Mouse (Mus musculus): ENCODE data around the gene Dner. TPM values are rescaled to one million over a fixed set of nuclear protein-coding genes. Genes with fewer than 3 reads are reported as not detected.
"Not testable (repeated sequence)": the region's sequence is repeated elsewhere in the genome, so short reads cannot be mapped to it uniquely, and the experiment has no call there.

Dner gene
- polyA plus RNA-seq, 1 experiment from 2014 or later = 6.3 TPM

DNA sequence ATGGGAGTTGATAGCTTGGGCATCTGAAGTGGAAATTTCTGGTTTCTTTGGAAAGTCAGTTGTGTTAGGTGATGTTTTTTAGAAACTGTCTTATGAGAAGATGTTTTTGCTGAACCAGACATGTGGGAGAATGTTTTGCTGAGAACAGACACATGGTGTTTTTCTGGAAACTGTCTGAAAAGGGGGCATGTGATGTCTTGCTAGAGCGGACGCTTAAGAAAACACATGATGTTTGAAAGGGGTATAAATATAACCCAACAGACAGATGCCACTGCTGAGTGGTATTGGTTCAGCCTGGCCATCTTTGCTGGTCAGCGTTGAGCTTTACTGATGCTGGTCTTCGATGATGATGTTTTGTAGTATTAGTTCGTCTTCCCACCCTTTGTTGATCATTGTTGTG, 338.8 kb downstream of the Dner start:
- Histone ChIP-seq H3K36me3 (no peaks in the 10 kb centered on the region), H3K4me3 (no peak overlapping the region), H3K27ac (no peak overlapping the region), H3K9me3 (no peaks in the 10 kb centered on the region), H3K27me3 (no peaks in the 10 kb centered on the region), H3K4me1 (no peaks in the 10 kb centered on the region), H3K9ac (no peak overlapping the region), H3K4me2 (no peak overlapping the region)
- ATAC-seq (ENCODE audit: insufficient number of reproducible peaks, insufficient read depth, low FRiP score, low TSS enrichment, low read depth) = no peak
- 90% methylated on average over 5 of the region's 5 CpGs for WGBS

DNA sequence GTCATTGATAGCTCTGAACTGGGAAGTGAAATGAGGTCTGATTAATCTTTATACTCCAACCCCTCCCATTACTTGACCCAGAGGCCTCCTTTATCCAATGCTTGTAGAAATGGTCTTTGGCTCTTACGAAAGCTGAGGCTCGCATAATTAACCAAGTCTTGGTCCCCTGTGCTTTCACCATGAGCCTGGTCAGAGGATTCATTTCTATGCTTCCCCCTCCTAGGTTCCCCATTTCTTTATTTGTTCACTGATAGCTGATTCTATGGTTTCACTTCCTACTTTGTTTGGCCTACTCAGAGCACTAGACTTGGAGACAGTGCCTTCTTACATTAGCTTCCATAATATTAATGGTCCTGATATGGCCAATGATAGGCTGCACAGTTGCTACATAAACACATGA, 345.8 kb downstream of the Dner start:
- Histone ChIP-seq H3K9ac (no peak overlapping the region), H3K9me3 (no peaks in the 10 kb centered on the region), H3K27me3 (no peaks in the 10 kb centered on the region), H3K36me3 (no peaks in the 10 kb centered on the region), H3K4me3 (no peak overlapping the region), H3K4me1 (no peaks in the 10 kb centered on the region), H3K27ac (no peak overlapping the region), H3K4me2 (no peak overlapping the region)
- WGBS = 88% methylated on average over 2 of the region's 2 CpGs
- ATAC-seq (ENCODE audit: insufficient number of reproducible peaks, insufficient read depth, low FRiP score, low TSS enrichment, low read depth) = no peak

DNA sequence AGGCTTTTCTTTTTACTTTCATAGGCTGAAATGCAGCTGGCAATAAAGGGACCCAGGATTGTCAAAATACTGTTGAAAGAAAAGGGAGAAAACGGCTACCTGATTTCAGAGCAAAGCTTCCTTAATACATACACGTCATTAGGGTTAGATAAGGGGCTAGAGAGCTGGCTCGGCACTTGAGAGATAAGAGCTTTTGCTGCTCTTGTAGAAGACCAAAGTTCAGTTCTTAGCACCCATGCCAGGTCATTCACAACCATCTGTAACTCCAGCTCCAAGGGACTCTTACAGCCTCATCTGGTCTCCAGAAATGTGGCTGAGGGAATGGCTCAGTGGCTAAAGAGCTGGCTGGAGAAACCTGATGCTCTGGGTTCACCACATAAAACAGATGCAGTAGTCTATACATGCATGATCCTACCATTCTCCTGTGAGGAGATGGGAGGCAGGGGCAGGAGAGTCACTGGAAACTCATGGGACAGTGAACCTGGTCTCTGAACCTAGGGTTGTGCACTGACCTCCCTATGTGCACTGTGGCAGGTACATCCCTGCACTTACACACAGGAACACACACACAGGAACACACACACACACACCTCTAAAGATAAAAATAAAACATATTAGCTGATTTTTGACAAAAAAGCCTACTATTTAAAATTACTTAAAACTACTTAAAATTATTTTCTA, 348.1 kb downstream of the Dner start:
- Histone ChIP-seq H3K27ac (no peak overlapping the region), H3K27me3 (no peaks in the 10 kb centered on the region), H3K9me3 (no peaks in the 10 kb centered on the region), H3K4me2 (no peak overlapping the region), H3K36me3 (no peaks in the 10 kb centered on the region), H3K4me3 (no peak overlapping the region), H3K9ac (no peak overlapping the region), H3K4me1 (no peaks in the 10 kb centered on the region)
- WGBS = 73% methylated on average over 3 of the region's 3 CpGs
- ATAC-seq (ENCODE audit: insufficient number of reproducible peaks, insufficient read depth, low FRiP score, low TSS enrichment, low read depth) = no peak

DNA sequence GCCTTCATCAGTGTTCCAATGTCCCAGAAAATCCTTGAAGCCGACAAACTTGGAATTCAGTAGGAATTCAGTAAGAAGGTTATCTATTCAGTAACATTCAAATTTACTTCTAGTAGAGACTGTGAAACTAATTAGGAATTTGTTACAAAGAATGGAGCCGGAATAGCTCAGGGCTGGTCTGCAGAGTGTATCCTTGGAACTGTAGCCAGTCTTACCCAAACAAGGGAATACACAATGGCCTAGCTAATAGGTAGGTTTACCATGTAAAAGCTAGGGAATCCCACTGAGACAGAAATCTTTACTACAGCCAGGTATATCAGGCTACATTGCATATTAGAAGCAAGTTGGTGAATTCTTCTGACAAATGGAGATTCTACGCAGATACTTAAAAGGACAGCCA, 363.2 kb downstream of the Dner start:
- 56% methylated on average over 3 of the region's 3 CpGs for WGBS
- not testable (repeated sequence) for H3K4me3 ChIP-seq; ATAC-seq (ENCODE audit: insufficient number of reproducible peaks, insufficient read depth, low FRiP score, low TSS enrichment, low read depth)

DNA sequence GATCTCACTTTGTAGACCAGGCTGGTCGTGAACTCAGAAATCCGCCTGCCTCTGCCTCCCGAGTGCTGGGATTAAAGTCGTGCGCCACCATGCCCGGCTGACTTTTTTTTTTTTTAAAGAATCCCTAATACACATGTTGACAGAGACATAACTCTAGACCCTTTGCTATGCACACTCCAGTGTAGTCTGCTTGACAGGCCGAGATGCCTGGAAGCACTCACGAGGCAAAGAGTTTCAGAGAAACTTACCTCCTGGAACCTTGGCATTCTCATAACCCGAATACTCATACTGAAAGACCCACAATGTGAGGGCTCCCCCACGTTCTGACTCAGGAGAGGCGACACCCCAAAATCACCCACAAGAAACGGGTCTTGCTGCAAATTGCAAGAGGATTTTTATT, 364.2 kb downstream of the Dner start:
- not testable (repeated sequence) for H3K4me1 ChIP-seq; H3K27me3 ChIP-seq; H3K4me2 ChIP-seq; H3K27ac ChIP-seq; H3K4me3 ChIP-seq; H3K36me3 ChIP-seq; H3K9me3 ChIP-seq; ATAC-seq (ENCODE audit: insufficient number of reproducible peaks, insufficient read depth, low FRiP score, low TSS enrichment, low read depth); H3K9ac ChIP-seq
- WGBS = 87% methylated on average over 12 of the region's 12 CpGs

More for the DNA sequence above, 363.2 kb downstream of the Dner start:
- not testable (repeated sequence) for H3K4me2 ChIP-seq, H3K4me1 ChIP-seq, H3K27me3 ChIP-seq, H3K9ac ChIP-seq, H3K27ac ChIP-seq, H3K36me3 ChIP-seq, H3K9me3 ChIP-seq

DNA sequence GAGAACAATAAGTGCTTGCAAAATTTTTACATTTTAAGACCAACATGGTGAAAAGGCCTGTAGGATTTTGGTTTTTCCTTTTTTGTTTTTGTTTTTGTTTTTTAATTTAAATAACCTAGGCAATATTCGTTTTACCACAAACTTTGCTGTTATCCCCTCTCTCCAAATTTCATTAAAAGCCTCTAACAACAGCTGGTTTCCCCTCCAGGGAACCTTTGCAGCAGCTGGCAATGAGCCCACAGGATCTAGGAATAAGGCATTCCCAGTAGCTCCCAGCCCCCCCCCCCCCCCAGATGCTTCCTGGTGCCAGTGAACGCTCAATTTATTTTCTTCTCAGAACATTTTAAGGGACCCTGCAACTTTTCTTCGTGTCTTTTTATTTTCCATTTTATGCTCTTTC, 370.7 kb downstream of the Dner start:
- no peak overlapping the region for H3K27ac ChIP-seq
- 36% methylated on average over 3 of the region's 3 CpGs for WGBS
- H3K4me1 ChIP-seq = peaks cover 7% of the 10 kb centered on the region; the same call in 1 of the 2 replicates
- H3K9ac ChIP-seq = no peak overlapping the region
- no peak for ATAC-seq (ENCODE audit: insufficient number of reproducible peaks, insufficient read depth, low FRiP score, low TSS enrichment, low read depth)
- no peaks in the 10 kb centered on the region for H3K9me3 ChIP-seq
- no peaks in the 10 kb centered on the region for H3K27me3 ChIP-seq
- H3K36me3 ChIP-seq = no peaks in the 10 kb centered on the region
- no peak overlapping the region for H3K4me2 ChIP-seq
- H3K4me3 ChIP-seq = no peak overlapping the region

DNA sequence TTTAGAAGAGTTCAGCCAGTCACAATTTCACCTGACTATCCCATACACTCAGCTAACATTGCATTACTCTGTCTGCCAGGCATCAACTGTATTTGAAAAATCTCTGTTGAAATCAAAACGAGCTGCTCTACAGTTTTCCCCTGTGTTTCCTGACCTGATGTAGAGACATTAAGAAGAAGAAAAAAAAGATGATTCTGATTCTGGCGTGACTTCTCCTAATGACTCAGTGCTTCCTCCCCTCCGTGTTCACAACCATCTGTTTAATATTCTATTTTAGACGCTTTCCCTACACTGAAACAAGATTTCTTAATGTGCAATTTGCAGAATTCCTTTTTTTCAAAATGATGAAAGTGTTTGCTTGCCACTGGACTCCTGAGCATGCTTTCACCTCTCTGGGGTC, 374.7 kb downstream of the Dner start:
- 67% methylated on average over 4 of the region's 4 CpGs for WGBS

More for the DNA sequence above, 374.7 kb downstream of the Dner start:
- H3K4me3 ChIP-seq = no peak overlapping the region
- no peaks in the 10 kb centered on the region for H3K36me3 ChIP-seq
- no peak overlapping the region for H3K27ac ChIP-seq
- H3K4me2 ChIP-seq = no peak overlapping the region
- H3K9ac ChIP-seq = no peak overlapping the region
- H3K4me1 ChIP-seq = peaks cover 7% of the 10 kb centered on the region; the same call in 1 of the 2 replicates
- no peaks in the 10 kb centered on the region for H3K9me3 ChIP-seq
- ATAC-seq (ENCODE audit: insufficient number of reproducible peaks, insufficient read depth, low FRiP score, low TSS enrichment, low read depth) = no peak
- H3K27me3 ChIP-seq = no peaks in the 10 kb centered on the region

Small RNAs within 50 kb of the gene (microRNA-seq; reads per million reads assigned to microRNA genes)
- 5.0 reads per million, percentile 18 among the genes with 10 or more reads in this experiment for gene Mir5126

Other genes starting within 250 kb of the Dner start
- gene Fbxo36, start 143.6 kb upstream of the Dner start, polyA plus RNA-seq (2015; fragmentation: Nextera tagmentation; extraction: Ambion mirVana) = 8.4 TPM in 2 replicates
- gene Trip12, start 144.3 kb upstream of the Dner start, polyA plus RNA-seq (2015; fragmentation: Nextera tagmentation; extraction: Ambion mirVana) = 66.8 and 77.0 TPM in 2 replicates
- 0.29 and 0.63 TPM in 2 replicates for gene Slc16a14, start 238.9 kb upstream of the Dner start, polyA plus RNA-seq (2015; fragmentation: Nextera tagmentation; extraction: Ambion mirVana)

All from embryonic facial prominence, embryonic 13.5 days (tissue).